Mouse (Mus musculus): ENCODE results near the gene Nle1.
"Not testable (repeated sequence)": the region's sequence is repeated elsewhere in the genome, so short reads cannot be mapped to it uniquely, and the experiment has no call there.

Nle1 gene

GRCm38 (mm10) chr11:82907651-82908607 lies at the start of gene Nle1:
Gene Nle1, minus strand, starts transcription at chr11:82908411.
- DNase-seq (ENCODE audit: low spot score): peak; percentile 95

- no peak for DNase-seq (ENCODE audit: low spot score)
Measured at GRCm38 (mm10) chr11:82956925-82957324, 48.7 kb upstream of the Nle1 start.

GRCm38 (mm10) chr11:82954631-82955030 lies 46.4 kb upstream of the Nle1 start:
- no peak for DNase-seq (ENCODE audit: low spot score)

- DNase-seq (ENCODE audit: low spot score): no peak
Measured at GRCm38 (mm10) chr11:82952612-82953542, 44.7 kb upstream of the Nle1 start.

GRCm38 (mm10) chr11:82951865-82952611 lies 43.8 kb upstream of the Nle1 start:
- DNase-seq (ENCODE audit: low spot score): no peak

GRCm38 (mm10) chr11:82950736-82951481 lies 42.7 kb upstream of the Nle1 start, which contains the start of gene Slfn5:
Gene Slfn5, plus strand, starts transcription at chr11:82951349.
- DNase-seq (ENCODE audit: low spot score): no peak

GRCm38 (mm10) chr11:82949036-82949435 lies 40.8 kb upstream of the Nle1 start:
- DNase-seq (ENCODE audit: low spot score): no peak

GRCm38 (mm10) chr11:82947457-82947856 lies 39.2 kb upstream of the Nle1 start:
- DNase-seq (ENCODE audit: low spot score): no peak

GRCm38 (mm10) chr11:82945636-82946035 lies 37.4 kb upstream of the Nle1 start:
- no peak for DNase-seq (ENCODE audit: low spot score)

GRCm38 (mm10) chr11:82943336-82943735 lies 35.1 kb upstream of the Nle1 start:
- DNase-seq (ENCODE audit: low spot score): no peak

GRCm38 (mm10) chr11:82933186-82933585 lies 25.0 kb upstream of the Nle1 start:
- DNase-seq (ENCODE audit: low spot score): no peak

- not testable (repeated sequence) for DNase-seq (ENCODE audit: low spot score)
Measured at GRCm38 (mm10) chr11:82931671-82932450, 23.6 kb upstream of the Nle1 start.

GRCm38 (mm10) chr11:82931161-82931560 lies 22.9 kb upstream of the Nle1 start:
- not testable (repeated sequence) for DNase-seq (ENCODE audit: low spot score)

- not testable (repeated sequence) for DNase-seq (ENCODE audit: low spot score)
Measured at GRCm38 (mm10) chr11:82930391-82930955, 22.3 kb upstream of the Nle1 start.

GRCm38 (mm10) chr11:82929633-82929950 lies 21.4 kb upstream of the Nle1 start:
- no peak for DNase-seq (ENCODE audit: low spot score)

GRCm38 (mm10) chr11:82928897-82929632 lies 20.9 kb upstream of the Nle1 start:
- DNase-seq (ENCODE audit: low spot score): no peak

GRCm38 (mm10) chr11:82923910-82924309 lies 15.7 kb upstream of the Nle1 start:
- DNase-seq (ENCODE audit: low spot score): not testable (repeated sequence)

GRCm38 (mm10) chr11:82921691-82922090 lies 13.5 kb upstream of the Nle1 start:
- DNase-seq (ENCODE audit: low spot score): no peak

- DNase-seq (ENCODE audit: low spot score): no peak
Measured at GRCm38 (mm10) chr11:82920768-82921167, 12.6 kb upstream of the Nle1 start.

Data from ovary, postnatal 14 days (tissue).